Mouse (Mus musculus) kidney, adult 8-10 months (tissue): ENCODE results near the gene Vps13d.
A peak's percentile ranks its signal among the peaks of the same experiment; 100 is the strongest.

Experiments used
- DNase-seq, 2 experiments: peaks; one replicate each; pipeline ENCODE4 v3.0.0; 2022

The Vps13d gene

DNA sequence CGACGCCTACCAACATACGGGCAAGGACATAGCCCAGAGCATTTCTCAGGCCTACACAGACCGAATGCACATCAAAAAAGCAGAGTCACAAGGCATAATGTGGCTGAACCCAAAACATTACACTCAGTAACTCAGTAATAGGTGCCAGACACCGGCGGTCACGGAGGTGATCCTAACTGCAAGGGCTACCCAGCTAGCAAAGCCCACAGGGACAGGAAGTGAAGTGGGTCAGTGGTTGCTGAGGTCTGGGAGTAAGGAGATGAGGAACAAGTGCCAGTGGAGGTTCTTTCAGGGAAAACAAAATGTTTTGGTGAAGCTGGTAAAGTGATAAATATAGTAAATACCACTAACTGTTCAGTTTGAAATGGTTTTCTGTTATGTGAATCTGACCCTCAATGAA, 121.1 kb downstream of the Vps13d start:
- DNase-seq: no peak

DNA sequence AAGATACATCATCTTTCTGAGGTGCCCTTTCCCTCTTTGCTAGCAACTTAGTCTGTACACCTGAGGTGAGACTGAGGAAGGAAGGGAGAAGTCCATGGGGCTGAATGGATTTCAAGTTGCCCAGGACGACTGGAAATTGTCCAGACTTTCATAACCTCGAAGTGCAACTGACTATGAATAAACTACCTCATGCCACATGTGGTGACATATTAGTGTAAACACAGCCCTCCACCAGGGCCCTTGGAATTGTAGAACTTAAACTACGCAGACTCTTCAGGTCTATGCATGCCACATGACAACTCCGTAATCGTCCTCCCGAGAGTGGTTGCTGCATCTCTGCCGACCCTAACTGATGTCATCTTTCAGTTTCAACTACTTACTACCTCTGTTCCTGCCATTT, 122.9 kb downstream of the Vps13d start:
- DNase-seq: no peak

DNA sequence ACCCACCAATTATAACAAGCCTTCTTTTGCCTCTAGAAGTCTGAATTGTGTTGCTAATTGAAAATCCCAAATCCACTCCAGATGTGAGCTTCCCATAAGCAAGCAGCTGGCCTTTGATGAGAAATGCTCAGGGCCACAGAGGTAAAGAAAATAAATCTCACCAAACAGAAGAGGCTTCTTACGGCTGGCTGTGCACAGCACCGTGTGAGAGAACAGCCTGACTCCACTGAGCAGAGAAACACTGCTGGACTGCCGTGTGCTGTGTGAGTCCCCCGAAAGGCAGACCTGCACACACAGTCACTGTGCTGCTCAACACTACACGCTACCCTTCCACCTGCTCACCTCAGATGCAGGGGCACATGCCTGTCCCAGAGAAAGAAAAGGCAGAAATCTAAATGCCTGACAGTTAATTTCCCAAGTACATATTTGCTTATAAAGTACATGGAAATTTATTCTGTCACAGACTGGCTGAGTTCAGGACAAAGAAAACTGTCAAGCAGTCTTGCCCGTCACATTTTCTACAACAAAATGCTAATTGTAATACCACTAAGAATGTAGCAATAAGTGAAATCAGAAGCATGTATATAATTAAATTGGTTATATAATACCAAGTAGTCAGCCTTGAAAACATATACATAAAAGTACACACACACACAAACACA, 127.7 kb downstream of the Vps13d start:
- no peak for DNase-seq

DNA sequence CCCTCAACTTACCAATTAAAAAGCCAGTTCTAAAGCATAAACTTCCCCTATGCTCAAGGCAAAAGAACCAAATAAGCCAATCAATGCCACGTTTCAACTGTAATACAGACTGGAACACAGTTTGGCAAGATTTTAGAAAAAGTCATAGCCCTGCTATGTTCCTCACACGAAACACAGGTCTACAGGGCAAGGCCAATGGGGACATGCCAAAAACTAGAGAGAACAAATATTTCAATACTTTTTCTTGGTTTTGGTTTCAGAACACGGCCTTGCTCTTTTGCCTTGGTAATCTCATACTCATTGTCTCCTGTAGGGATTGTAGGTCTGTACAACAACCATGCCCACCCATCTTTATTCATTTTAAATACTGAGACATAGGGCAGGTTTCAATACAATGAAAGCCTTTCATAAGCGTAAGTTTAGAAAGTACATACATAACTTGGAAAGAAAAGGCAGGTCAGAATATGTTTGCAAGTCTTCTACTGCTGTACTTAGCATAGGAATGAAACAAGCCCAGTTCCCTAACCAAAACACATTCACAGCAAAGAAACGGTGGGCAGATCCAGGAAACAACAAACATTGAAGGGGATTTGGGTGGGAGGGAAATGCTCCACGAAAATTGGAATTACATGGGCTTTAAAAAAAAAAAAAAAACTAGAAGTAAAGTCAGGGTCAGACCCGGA, 128.3 kb downstream of the Vps13d start:
- DNase-seq: no peak

DNA sequence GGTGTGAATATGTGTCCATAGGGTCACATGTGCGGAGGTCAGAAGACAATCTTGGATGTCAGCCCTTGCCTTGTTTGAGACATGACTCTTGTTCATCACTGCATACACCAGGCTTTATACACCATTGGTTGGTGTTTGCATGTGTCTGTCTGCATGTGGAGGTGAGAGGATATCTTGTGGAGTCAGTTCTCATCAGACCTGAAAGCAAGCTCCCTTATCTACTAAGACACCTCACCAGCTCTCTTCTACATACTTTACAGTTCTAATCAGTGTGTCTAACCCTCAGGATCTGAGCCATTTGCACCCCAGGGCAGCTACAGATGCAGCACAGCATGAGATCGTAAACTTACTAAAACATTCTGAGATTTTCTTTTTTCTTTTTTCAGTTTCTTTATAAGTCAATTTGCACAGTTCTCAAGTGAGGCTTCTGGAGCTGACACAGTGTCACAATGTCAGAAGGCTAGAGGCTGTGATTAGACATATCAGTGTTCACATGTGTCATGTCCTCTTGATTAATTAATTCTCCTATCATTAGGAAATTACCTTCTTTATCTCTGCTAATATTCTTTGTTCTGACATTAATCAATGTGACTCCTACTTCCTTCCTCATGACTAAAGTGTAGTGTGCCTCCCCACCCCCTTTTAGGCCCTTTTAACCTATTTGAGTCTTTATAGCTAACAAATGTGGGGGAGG, 135.9 kb downstream of the Vps13d start:
- no peak for DNase-seq

DNA sequence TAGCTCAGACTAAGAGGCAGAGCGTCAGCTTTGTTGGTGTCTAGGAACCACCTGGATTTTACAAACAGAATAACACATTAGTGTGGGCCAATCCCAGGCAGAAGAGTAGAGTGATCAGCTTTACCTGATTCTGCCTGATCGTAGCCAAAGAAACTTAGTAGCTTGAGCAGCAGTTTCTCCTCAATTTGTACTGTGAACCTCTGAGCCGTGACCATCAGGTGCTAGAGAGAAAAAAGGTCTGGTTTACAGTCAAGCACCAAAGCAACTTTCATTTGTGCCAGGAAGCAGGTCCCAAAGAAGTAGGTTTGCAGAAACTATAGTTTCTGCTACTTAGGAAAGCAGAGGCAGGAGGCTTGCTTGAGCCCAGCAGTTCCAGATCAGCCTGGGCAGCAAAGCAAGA, 138.5 kb downstream of the Vps13d start:
- peak; percentile 45 for DNase-seq

DNA sequence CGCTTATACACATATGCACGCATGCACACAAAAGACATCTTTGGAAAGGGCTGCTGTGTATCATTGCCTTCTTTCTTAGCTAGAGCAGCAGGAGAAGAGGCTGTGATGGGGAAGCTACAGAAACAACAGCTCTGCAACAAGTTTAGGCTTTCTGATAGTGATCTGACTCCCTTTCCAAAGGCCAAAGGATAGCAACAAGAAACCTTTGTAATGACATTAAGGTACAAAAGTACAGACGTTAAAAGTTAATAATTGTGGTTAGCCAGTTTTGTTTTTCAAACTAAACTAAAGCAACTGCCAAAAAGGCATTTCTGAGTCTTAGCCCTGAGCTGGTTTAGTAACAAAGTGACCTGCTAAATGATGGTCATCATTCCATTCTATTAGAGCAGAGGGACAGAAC, 139.0 kb downstream of the Vps13d start:
- DNase-seq: peak in 1 of 2 experiments; percentile 66

DNA sequence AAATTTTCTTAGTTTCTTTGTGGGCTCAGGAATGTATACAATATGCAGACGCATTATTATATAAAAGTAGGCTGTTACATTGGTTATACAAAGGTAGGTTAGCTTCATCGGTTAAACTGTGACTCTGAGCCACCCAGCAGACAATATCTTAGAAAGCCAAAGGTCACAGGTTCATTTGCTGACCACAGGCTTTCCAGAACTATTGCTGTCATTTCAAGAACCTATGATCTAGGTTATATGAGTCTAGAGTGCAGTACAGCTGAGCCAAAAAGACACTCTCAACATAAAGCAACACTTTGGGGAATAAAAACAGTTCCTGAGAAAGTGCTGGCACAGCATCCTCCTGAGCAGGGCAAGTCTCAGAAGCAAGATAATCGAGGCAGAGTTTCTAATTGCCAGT, 140.4 kb downstream of the Vps13d start:
- peak; percentile 50 to 73 for DNase-seq

DNA sequence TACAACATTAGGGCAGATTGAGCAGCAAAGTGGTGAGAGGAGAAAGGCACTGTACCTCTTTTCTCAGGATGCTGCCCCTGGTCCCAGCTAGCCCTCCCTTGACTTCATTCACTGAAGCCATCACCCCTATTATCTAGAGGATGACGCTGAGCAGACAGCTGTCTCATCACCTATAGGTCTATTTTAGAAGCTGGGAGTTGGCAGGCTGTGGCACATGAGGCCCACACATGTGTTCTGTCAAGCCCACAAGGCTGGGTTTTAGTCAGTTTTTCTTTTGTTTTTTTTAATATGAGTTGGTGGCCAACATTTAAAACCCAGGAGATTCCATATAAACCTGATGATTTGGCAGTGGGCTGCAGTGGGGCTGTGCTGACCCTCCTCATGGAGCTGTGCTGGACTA, 142.1 kb downstream of the Vps13d start:
- no peak for DNase-seq

DNA sequence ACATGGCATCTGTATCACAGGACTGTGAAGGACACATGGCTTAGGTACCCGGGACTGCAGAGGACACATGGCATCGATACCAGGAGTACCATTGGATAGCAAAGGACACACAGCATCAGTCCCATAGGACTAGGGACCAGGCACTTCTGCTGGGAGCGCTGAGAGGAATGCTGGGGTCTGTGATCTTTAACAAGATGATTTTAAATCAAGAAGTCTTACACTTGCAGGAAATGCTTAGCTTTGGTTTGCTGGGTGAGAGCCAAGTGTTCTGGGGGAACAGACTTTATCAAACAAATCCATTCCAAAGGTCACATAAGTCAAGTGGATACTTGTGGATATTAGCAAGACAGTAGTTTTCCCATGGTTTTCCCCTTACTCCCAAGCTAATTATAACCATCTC, 142.5 kb downstream of the Vps13d start:
- DNase-seq: peak; percentile 52 to 75

DNA sequence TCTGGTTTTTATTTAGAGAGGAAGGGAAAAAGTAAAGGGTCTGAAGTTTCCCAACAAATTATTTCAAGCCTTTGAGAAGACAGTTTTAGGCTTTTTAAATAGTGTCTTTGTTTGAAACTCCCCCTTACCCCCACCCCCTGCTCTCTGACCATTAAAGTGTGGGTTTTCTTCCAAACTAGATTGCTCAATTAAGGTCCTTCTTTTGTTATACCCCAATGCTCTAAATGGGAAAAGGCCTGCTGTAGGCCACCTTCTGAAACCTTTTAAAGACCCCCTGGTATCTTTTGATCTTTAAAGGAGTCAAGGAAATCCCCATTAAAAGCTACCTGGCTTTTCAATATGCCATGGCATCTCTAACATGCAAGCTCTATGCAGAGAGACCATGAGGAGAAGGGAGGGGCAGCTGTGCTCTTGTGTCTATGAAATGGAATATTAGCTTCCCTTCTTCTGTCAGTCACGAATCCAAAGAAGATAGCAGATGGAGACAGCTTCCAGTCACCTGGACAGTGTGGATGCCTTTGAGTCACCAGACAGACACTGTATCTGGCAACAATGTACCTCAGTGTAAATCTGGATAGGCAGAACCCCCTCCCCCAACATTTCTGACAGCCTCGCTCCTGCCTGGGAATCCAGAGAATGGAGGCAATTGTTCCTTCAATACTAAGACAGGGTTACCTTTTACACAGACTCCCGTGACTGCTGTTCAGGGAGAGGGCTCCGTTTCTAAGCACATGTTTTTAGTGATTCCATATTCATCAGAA, 143.4 kb downstream of the Vps13d start:
- DNase-seq: no peak

DNA sequence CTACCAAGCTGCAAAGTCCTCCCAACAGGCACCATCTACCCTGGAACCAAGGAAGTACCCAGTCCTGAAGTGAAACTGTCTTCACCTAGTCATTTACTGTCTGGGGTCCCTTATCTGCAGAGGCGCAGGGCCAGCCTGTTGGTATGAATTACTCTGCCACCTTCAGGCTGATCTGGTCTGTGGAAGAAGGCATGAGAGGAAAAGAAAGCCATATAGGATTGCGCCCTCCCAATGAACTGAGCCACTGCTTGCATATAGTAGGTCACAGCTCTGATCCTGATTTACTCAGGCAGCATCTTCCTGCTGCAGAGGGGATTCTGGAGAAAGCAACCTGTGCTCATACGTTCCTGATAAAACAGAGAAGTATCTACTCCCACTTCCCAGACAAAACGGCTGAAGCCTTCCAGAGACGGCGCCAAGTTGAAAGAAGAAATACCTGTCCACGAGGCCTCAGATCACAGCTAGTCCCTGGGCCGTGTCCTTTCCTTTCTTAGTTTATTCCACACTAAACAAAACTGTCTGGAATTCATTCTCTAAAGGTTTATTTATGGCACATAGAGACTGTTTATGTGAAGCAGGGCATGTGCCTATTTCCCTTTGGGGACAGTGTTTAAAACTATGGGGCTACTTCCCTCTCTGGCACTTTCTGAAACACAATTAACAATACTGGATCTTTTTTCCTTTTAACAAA, 144.1 kb downstream of the Vps13d start:
- DNase-seq: no peak

DNA sequence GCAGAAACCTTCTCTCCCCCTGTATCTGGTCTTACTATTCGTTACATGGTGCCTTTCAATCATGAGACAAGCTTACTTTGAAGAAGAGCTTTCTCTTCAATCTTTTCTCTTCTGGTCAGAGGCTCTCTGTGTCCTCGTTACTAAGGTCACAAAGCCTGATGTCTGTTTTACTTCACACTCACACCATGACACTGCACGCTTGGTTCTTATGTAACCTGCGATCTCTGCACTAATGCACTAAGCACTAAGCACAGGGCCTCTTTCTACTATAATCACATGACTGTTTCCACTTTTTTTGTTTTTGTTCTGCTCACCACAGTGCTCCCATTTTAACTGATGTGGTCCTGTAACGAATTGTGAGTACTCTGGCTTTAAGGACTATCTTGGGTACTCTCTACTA, 146.8 kb downstream of the Vps13d start:
- peak in 1 of 2 experiments; percentile 49 for DNase-seq

DNA sequence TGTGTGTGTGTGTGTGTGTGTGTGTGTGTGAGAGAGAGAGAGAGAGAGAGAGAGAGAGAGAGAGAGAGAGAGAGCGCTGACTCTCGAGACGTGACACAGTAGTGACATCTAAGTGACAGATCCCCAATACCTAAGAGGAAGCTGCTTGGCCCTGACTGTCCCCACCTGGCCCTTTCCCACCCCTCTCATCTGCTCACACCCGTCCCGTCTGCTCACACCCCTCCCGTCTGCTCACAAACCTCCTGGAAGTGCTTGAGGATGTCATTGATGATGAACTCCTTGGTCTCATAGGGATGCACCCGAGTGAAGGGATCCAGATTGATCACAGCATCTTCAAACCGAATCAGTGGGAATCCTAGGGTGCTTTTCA, 148.8 kb downstream of the Vps13d start:
- no peak for DNase-seq

DNA sequence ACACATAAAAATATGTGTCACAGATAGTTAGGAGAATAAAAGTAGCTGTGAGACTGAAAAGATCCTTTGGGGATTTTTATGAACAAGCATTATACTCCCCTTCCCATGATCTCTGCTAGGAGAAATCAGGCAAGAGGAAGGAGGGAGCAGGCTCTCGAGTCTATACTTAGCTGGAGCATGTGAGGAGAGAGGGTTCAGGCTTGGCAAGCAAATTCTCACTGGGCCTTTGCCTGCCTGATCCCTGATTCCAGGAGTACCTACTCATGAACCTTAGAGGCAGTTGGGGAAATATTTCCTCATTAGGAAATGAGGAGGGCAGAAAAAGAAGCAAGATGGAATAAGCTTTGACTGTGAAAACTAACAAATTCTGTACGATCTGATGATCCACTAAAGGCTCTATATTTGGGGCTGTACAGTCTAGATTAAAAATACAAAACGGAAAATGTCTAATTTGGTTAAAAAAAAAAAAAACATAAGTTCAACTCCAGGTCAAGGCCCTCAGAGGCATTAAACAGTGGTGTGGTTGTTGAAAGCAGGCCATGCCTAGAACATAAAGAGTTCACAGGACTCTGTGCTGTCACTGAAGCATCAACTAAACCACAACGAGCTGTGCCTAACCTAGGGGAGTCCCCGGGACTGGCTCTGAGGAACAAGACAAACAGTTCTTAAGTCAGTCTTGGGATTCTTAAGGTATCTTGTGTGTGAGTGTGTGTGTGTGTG, 149.3 kb downstream of the Vps13d start:
- DNase-seq: no peak

DNA sequence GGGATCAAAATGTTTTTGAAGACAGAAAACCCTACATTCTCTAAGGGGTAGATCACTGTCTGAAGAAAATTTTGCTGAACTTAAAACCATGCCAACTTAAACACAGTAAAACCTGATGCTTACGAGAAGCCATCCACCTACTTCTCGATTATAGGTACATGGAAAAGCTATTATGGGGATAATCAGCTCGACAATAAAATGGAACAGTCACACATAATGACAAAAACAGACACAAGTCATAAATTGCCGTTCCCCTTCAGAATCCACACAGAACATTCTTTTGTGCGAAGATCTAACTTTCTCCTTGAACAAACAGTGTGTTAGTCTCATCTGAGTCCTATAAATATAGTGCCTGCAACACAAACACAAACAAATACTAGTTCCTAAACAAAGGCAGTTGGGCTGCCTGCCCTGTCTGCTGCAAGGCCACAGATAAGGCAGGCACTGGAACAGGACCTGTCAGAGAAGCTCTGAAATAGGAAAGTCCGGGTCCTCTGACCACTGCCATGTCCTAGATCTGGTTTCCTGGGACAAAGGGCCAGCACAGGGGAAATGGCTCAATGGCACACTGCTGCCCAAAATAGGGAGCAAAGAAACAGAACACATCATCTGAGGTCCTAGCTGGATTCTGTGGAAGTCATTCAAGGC, 153.5 kb downstream of the Vps13d start:
- no peak for DNase-seq

DNA sequence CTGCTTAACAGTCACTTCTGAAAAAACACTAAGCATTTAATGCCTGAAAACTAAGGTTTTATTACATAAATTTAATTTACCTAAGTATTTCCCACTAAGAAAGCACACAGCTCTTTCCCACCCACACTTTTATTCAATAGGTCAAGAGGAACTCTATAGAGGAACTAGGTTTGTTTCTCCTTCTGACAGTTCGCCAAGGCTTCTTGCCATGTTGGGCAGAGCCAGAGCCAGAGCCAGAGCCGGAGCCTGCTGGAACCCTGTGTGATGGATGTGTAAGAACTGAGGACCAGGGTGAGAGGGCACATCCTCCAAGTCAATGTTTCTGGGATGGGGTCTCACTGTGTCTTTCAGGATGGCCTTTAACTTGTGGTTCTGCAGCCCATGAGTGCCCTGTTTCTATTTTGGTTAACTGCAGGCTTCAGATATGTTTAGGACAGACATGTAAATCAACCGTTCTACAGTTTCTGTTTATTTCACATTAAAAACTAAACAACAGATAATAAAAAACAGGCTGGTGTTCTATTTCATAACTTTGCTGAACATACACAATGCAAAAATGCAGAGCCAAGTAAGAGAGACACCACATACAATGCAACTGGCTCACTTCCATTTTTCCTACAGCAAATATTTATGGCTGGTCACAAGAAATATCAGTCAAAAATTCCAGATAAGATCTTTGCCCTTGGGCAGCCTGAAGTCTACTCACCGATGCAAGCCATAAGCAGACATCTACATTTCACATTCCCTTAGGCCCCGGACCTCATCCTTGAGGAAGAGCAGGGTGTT, 157.0 kb downstream of the Vps13d start:
- no peak for DNase-seq

DNA sequence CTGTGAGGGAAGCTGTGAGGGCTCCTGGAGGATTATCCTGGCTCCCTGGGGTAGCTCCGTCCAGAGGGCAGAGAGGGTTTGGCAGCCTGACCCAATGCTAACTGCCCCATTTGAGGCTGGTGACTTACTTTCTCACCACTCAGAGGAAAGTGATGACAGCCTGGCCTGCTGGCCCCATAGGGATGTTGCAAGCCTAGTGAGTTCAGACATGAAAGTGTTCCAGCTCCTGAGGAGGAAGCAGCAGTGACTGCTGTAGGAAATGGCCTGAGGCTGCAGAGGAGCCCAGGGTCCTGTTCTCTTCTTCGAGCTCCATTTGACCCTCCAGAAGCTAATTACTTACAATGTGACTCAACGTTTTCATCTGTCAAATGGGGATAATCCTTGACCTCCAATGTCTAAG, 157.8 kb downstream of the Vps13d start:
- DNase-seq: no peak

DNA sequence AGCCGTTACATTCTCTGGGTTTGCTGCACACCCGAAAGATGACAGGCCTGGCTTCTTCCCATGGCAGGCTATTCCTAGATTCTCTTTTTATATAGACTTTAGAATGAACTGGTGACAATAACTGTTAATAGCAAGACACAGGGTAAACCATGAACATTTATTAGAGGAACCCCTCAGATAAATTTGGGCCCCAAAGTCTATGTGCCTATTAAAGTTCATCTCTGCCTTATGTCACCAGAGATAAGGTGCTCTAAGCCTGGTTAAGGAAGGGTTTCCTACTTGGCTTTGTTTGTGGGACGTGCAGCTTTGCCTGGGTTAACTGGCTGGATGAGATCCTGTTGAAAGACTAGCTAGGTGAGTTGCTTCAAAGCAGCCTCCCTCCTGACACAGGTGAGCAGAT, 159.4 kb downstream of the Vps13d start:
- no peak for DNase-seq

DNA sequence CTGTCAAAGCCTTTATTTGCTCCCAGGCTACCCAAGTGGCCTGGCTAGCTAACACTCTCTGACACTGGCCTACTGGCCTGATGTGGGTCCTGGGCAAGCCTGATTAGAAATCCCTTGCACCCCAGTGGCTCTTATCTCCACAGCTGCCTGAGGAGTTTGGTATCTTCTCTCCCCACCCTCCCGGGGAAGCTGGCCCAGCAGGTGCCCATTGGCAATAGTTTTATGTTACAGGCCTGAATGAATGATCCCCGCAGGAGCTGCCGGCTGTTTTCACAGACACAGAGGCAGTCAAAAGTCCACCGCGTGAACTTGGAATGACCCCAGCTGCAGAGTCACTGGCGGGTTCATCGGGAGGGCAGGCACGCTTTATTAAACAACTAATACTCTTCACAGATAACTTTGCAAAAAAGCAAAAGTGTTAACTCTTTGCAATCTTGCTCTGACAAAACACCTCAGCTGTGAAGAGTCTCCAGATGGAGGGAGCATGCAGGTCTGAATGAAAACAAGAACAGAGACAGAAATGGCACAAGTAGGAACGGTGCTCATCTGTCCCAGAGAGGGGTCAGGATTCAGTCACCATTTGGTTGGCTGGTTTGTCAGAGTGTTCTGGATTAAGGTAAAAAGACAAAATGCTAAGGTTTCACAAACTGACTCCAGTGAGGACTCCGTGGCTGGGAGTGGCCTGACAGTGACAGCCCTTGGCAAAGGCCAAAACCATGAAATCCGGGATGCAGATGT, 160.1 kb downstream of the Vps13d start:
- peak; percentile 85 to 86 for DNase-seq
